Mouse (Mus musculus): ENCODE measurements around the gene Cnnm2.
"Not testable (repeated sequence)": the region's sequence is repeated elsewhere in the genome, so short reads cannot be mapped to it uniquely, and the experiment has no call there.

DNA sequence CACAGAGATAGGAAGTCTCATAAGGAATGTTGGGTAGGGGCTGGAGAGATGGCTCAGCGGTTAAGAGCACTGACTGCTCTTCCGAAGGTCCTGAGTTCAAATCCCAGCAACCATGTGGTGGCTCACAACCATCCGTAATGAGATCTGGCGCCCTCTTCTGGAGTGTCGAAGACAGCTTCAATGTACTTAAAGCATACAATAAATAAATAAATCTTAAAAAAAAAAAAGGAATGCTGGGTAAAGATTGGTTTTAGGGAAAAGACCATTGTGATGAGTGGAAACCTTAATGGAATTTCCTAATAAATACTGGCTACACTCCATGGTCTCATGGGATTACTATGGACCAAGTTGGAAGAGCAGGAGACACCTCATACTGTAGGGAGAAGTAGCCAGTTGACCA lies 28.7 kb upstream of the Cnnm2 start:
- TF ChIP-seq CTCF, POLR2A (IDR thresholded peaks at IDR 0.05; ENCODE audit: extremely low read depth, insufficient read depth, low read length): not testable (repeated sequence)

Measured in cortical plate, adult 2 months (tissue).